Mouse (Mus musculus): ENCODE data around the gene Fnip1.
"Not testable (repeated sequence)": the region's sequence is repeated elsewhere in the genome, so short reads cannot be mapped to it uniquely, and the experiment has no call there.

The Fnip1 gene

DNA sequence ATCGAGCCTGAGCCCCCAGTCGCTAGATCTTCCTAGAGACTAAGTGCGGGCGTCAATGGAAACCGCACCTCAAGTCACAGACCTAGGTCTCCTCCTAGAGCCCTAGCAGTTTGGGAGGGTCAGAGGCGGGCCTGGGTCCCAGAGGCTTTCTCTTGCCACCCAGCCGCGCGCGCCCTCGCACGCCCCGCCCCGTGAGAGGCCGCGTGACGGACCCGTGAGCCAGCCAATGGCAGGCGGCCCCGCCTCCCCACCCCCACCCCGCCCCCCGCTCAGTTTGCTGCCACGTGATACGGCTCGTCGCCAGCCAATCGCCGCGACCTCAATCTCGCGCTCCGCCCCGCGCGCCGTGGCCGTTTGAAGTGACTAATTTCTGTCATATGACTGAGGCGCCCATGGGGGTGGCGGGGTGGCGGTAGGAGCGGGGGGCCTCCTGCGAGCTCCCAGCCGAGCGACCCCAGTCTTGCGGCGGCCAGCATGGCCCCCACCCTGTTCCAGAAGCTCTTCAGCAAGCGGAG, at the start of gene Fnip1:
Fnip1 (plus strand) TSS at position 377 of the 515 bp plus-strand sequence.
- peak; percentile 98 for DNase-seq

DNA sequence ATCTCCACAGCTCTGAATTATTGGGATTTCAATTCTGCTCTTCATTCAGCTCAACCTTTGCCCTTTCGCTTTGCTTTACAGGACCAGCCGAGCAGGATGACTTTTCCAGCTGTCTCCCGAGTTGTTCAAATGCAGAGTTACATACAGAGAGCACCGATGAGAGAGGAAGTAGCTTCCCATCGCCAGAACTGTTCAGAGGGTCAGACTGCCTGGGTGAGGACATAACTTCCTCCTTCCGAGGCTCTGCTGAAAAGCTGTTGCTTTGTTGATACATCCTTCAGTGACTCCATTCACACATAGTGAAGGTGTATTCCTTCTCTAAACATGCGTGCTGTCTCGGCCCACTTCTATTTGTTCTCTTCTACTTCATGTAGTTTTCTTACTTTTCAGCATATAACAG, 47.6 kb upstream of the Fnip1 start:
- DNase-seq: no peak

DNA sequence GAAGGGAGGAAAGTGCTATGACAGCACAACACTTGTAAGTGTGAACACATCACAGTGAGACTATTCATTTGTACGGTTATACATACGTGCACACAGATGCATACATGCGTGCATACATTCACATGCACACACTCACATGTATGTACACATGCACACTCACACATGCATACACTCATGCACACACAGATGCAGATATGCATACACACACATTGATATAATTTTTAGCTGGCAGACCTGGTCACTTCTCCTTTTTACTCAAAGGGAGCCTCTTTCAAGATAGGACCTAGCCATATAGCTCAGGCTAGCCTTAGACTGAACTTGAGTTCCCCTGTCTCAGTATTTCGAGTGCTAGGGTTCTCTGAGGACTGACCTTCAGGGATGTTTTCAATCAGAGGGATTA, 46.7 kb upstream of the Fnip1 start:
- no peak for DNase-seq

DNA sequence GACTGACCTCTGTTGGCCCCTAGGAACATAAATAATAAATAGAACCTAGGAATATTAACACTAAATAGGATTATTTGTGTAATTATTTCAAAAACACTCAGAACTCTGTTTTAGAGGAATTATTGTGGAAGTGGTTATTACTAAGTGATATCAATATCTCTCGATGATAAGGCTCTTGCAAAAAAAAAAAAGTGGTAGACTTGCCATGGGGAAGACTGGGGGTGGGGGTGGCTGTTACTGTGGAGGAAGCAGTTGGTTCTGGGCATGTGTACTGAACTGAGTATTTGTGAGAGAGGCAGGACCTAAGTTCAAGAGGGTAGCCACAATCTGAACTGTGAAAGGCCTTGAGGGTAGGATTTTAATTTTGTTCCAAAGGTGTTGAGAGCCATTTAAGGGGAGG, 41.3 kb upstream of the Fnip1 start:
- DNase-seq: no peak

DNA sequence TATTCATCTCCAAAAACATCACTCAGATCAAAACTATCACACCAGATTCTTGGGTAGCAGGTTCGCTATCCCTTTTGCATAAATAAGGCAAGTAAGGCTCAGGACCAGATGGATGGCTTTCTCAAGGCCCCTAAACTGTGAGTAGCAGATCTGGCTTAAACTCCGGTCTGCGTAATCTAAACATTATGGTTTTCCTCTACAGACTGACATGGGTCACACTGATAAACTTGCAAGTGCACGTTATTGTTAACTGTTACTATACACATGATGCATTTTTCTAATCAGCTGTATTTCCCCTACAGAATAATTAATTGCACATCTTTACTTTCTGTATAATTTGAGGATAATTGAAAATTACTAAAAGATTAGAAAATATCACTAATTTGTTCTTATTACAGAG, 39.9 kb upstream of the Fnip1 start:
- DNase-seq: no peak

DNA sequence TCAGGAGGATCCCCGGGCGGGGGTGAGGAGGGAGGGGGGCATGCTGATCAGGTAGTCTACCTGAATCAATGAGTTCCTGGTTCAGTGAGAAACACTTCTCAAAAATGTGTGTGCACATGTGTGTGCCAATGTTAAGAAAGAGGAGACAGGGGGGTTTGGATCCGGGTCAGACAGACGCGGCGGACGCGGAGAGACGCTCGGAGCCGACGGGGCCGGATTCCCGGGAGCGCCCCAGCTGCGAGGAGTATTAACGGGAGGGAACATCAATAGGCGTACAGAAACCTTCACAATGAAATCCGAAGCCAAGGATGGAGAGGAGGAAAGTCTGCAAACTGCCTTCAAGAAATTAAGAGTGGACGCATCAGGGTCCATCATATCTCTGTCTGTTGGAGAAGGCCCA, 37.2 kb upstream of the Fnip1 start:
- DNase-seq: not testable (repeated sequence)

DNA sequence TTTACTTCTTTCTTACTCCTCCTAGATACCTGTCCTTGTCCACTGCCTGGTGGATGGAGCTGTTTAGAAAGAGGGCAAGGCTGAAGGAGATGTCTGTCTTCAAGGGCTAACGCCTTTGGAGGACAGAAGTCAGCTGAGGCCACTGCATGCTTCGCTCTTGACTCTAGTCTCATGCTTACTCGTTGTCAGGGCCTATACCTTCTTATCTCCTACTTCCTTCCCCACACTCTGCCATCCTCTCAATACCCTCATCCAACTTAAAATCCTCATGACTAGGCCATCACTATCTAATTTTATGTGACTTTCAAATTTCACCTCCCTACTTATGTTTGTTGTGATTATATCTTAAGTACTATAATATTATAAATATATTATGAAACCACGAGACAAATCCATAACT, 33.1 kb upstream of the Fnip1 start:
- DNase-seq: no peak

DNA sequence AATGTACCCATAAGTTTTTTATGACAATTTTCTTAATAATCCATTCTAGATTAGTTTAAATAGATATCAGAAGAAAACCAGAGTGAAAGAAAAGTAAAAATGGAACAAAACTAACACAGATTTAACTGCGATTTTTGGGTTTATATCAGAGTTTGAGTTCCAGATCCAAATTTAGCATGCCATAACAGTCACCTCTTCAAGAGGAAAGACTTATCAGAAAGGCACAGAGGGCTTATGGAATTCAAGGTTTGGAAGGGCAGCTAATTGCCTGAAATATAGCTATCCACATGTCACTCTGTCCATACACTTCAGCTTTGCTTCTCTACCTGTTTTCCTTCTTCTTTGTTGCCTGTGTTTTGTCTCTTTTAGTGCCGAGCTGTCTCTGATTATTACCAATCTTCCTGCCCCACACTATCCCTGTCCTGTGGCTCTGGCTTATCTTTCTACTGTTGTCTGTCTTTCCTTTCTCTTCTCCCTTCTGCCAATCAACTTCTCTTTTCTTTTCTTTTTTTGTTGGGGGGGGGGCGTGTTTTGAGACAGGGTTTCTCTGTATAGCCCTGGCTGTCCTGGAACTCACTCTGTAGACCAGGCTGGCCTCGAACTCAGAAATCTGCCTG, 31.0 kb upstream of the Fnip1 start:
- no peak for DNase-seq

DNA sequence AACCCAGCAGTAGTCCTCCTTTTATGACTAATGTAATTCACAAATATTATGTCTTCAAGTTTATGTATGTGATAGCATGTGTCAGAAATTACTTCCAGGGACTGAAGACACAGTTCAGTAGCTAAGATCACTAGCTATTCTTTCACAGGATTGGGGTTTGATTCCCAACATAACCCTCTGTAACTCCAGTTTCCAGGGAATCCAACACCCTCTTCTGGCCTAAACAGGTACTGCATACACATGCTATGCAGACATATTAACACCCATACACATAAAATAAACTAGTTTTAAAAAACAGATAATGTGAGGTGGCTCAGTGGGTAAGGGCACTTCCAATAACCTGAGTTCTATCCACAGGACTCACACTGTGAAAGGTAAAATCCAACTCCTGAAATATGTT, 27.4 kb upstream of the Fnip1 start:
- DNase-seq: no peak

DNA sequence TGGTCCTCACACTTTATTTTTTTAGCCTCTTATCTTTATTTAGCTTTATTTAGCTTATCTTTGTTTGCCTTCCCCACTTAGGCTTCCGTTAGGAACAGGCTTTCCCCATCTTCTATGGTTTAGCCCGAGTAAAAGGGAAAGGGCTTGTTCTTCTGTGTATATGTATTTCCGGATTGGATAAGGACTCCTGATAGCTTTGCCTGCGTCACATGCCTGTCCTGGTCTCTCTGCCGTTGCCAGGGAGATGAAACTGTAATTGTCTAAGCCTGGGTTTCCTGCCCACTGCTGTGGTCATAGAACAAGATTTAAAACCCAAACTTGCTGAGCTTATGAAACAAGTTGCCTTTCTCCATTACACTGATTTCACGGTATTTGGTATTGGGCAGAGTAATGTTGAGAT, 25.0 kb upstream of the Fnip1 start:
- DNase-seq: peak; percentile 29

DNA sequence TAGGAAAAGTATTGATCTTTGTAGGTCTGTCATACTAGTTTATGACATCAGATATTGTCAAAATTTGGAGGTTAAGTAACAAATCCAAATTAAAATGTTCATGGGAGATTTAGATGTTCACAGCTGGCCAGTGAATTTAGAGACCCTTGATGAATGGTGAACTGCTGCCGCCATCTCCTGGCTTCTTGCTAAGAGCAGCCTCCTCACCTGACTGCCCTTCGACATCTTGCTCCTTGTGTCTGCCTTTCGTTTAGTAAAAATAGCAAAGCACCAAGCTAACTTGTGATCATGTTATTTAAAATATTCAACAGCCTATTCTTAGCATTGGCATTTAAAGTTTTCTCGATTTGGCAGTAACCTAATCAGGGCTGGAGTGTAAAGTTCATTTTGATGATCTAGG, 15.0 kb upstream of the Fnip1 start:
- DNase-seq: no peak

DNA sequence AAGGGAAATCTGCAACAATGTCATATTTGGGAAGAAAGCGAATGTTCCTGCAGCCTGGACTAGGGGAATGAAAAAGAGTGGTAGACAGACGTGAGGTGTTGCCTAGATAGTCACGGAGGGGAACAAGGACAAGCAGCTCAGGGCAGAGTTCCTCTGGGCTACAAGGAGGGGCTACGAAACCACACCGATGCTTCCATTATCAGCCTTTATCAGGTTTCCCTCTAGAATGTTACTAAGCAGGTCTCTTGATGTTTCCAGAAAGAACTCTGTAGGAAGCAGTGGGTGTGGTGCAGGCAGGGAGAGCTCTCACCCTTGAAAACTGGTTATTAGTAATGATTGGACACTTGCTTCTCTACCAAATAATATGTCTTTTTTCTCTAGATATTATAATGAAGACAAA, 11.7 kb upstream of the Fnip1 start:
- DNase-seq: no peak

DNA sequence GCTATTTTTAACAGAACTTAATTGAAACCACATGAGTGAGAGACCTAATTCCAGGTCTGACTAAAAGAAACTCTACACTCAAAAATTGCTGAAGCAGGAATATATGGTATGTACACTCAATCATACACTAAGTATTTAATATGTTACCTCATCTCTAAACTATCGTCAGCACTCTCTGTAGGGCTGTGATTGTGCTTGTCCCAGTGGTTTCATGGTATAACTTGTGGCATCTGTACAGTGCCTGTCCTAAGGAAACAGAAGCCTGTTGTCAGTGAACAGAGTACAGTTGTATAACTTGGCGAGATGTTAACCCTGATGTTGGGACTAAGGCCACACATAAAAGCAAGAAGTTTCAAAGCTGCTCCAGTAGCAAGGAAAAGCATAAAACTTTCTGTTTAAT, 10.9 kb upstream of the Fnip1 start:
- DNase-seq: no peak

DNA sequence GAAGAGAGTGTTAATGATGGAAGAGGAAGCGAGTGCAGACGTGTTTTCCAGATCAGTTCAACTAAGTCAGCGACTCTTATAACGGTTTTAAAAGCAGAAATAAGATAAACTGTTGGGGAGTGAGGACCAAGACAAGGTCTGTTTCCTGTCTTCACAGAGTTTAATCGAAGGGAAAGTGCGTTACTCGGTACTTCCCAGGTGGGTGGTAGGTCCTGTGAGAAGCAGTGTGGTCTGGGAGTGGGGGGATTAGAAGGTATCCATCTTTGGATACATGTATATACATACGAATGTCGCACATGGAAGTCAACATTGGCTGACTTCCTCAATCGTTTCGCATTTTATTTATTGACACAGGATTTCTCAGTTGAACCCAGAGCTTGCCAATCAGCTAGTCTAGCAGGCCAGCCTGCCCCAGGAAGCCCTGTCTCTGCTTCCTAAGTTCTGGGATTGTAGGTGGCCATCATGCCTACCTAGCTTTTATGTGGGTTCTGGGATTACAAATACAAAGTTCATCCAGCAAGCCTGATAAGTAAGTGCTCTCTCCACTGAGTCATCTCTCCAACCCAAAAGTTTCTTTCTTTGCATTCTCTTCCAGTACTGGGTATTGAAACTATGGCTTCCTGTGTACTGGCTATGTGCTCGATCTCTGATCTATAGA, 10.2 kb upstream of the Fnip1 start:
- no peak for DNase-seq

DNA sequence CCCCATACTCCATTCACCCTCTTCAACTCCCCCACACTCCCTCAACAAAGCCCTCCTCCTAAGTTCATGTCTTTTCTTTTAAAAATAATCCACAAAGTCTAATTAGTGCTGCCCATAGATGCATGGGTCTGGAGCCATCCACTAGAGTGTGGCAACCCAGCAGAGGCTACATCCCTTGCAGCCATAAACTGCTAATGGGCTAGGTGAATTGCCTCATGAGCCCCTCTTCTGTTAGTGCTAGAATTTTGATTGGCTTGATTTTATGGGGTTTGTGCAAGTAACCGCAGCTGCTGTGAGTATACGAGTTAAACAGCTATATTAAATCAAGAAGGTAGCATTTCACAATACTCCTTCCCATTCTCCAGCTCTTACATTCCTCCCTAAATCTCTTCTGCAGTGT, 8.8 kb upstream of the Fnip1 start:
- no peak for DNase-seq

DNA sequence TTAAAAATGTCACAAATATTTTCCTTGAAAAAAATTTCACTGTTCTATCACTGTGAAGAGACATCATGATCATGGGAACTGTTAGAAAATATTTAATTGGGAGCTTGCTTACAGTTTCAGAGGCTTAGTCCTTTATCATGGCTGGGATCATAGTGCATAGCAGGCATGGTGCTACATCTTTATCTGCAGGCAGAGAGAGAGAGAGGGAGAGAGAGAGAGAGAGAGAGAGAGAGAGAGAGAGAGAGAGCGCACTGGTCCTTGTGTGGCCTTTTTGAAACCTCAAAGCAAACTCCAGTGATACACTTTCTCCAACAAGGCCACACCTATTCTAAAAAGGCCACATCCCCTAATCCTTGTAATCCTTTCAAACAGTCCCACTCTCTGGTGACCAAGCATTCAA, 2.2 kb upstream of the Fnip1 start:
- DNase-seq: no peak

DNA sequence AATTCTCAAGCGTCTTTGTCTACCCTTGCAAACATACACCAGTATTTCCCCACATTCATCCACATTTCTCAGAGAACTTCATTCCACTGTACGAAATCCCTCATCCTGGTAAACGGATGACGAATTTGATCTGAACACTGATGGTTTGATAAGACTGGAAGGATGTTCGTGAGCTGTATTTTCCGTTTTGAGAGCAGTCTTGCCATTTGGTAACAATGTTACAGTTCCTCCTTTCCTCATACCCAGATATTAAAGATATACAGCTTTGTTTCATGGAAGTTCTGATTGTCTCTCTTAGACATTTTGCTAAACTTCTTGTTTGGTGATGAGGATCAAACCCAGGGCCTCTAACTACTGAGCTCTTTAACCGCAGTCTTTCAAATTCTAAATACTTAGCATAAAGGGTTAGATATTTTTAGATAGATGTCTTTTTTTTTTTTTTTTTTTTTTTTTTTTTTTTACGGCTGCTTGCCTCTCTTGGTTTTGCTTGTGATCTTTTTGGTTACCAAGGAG, 633 bp upstream of the Fnip1 start:
- no peak for DNase-seq

DNA sequence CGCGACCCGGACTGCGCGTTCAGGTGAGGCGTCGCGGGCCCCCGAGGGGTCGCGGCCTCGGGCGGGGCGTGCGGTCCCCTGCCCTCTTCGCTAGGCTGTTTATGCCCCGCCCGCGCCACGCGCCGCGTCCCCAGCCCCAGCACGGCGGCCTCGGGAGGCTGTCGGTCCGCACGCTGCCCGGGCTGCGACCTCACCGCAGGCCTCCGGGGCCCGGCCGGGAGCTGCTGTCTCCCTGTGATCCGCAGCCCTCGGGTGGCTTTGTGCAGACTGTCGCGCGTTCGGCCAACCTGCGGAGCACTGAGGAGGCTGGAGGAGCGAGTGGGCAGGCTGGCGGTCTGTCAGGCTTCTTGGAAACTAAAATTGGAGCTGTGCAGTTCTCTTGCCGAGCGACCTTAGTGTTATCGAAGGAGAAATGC, 375 bp downstream of the Fnip1 start:
- peak; percentile 73 for DNase-seq

DNA sequence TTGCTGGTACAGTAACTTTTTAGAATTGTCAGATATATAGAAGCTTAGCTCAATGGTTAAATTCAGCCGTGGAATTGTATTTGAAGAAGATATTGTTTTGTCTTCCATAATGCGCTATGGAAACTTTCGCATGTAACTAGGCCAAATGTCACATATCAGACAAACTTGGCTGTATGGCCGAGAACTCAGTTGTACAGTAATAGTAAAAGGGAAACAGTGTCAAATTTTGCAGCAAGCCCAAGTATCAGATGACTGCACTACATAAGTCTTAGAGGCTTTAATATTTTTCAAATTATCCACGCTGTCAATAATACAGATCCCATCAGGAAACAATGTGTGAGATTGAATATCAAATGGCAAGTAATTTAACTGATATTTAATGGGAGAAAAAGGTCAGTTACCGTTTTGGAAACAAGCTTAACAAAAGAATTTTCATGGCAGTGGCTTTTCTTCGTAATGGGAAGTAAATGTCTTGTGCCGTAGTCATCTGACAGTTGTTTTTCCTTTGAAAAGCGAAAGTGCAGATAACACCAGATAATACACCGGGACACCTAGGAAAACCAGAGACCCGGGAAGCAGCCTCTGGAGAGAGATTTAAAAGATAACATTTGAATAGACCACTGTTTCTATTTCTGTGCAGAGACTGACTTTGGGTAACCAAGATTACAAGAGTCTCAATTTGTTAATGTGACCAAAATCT, 1.1 kb downstream of the Fnip1 start:
- no peak for DNase-seq

DNA sequence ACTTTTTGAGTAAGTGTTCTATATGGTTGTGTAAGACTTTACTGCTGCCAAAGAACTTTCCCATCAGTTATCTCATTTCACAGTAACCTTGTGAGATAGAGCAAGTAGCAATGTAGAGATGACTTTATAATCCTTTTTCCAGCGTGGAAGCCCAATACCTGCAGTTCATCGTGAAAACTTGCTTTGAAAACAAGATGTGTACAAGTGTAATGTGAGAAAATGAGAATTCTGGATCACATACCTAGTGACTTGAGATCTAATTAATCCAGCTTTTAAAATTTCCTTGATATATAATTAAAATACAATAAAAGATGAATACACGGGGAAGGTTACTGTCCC, 1.7 kb downstream of the Fnip1 start:
- no peak for DNase-seq

DNA sequence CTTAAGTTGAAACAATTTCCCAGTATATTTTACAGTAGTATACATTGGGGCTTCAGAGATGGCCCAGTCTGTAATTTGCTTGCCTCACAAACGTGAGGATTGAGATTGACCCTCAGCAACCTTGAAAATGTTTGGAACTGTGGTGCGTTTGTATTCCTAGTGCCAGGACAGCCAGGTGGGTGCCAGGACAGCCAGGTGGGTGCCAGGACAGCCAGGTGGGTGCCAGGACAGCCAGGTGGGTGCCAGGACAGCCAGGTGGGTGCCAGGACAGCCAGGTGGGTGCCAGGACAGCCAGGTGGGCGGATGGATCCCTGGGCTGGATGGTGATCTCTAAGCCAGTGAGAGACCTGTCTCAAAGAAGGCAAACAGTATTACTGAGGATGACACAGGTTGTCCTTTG, 12.8 kb downstream of the Fnip1 start:
- DNase-seq: not testable (repeated sequence)

DNA sequence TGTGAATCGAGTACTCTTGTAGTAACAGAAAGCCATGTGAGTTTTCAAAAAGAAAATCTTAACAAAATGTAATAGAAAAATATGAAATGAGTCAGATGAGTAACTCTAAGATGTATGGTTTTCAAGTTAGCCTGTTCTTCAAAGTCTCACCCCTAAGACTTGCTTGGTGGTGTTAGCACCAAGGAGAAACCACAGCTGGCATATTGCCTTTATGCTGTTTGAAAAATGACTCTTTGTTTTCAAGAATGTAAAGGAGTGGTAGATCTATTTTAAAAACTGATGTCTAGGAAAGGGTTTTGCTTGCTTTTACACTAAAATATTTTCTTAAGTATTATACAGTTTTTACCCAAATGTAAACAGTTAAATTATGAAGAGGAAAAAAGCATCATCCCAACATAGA, 16.5 kb downstream of the Fnip1 start:
- no peak for DNase-seq

DNA sequence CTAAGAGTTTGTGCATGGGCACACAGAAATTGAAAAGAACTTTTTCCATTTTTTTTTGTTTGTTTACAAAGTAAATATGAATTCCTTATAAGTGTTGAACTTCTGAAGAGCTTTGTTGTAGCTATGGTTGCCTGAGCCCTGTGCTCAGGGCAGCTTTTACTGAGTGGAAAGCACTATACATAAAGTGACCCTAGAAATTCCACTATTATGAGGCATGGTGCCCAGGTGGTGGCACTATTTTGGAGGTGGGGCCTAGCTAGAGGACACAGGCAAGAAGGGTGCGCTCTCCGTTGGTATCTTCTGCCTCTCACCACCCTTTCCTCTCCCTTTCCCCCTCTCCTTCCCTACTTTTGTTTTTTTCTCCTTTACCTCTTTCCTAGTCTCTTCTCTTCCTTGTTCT, 18.9 kb downstream of the Fnip1 start:
- DNase-seq: no peak

DNA sequence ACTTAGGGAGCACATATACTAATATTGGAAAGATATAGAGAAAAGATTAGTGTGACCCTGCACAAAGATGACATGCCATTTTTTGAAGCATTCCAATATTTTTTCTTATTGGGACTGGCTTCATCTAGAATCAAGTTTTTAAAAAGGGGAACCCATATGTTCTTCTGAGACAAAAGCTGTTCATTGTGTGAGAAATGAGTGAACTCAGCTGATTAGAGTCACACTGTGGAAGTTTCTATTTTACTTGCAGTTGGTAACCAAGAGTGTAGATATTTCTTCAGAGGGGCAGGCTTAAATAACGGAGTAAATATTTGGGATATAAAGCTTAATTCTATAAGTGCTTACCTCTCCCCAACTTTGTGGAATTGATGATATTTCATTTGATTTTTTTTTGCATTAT, 20.2 kb downstream of the Fnip1 start:
- no peak for DNase-seq

All from liver (tissue).